Mouse (Mus musculus) kidney, adult 18-20 months (tissue): ENCODE measurements around the gene Cacng3.

Experiments
- DNase-seq: peaks from one replicate; pipeline ENCODE4 v3.0.0; 2021

The Cacng3 gene

GRCm38 (mm10) chr7:122723358-122723876 is 53.1 kb downstream of the Cacng3 start:
- DNase-seq: no peak

GRCm38 (mm10) chr7:122726376-122726775 is 56.1 kb downstream of the Cacng3 start:
- DNase-seq: no peak

- no peak for DNase-seq
Observed at GRCm38 (mm10) chr7:122728186-122728585, 57.9 kb downstream of the Cacng3 start.

GRCm38 (mm10) chr7:122728846-122729245 is 58.6 kb downstream of the Cacng3 start:
- peak; percentile 32 for DNase-seq

GRCm38 (mm10) chr7:122735323-122735722 is 65.0 kb downstream of the Cacng3 start:
- DNase-seq: no peak

- DNase-seq: no peak
Observed at GRCm38 (mm10) chr7:122738541-122738940, 68.2 kb downstream of the Cacng3 start.

- no peak for DNase-seq
Observed at GRCm38 (mm10) chr7:122740663-122741062, 70.4 kb downstream of the Cacng3 start.

- no peak for DNase-seq
Observed at GRCm38 (mm10) chr7:122755920-122756603, 85.8 kb downstream of the Cacng3 start.

- DNase-seq: no peak
Observed at GRCm38 (mm10) chr7:122758645-122759044, 88.4 kb downstream of the Cacng3 start.

- no peak for DNase-seq
Observed at GRCm38 (mm10) chr7:122764506-122764905, 94.2 kb downstream of the Cacng3 start.

GRCm38 (mm10) chr7:122768292-122769020 is 98.2 kb downstream of the Cacng3 start:
- DNase-seq: no peak

GRCm38 (mm10) chr7:122779601-122780000 is 109.3 kb downstream of the Cacng3 start:
- no peak for DNase-seq

- no peak for DNase-seq
Observed at GRCm38 (mm10) chr7:122789929-122790328, 119.6 kb downstream of the Cacng3 start.

- peak; percentile 27 for DNase-seq
Observed at GRCm38 (mm10) chr7:122793655-122794346, 123.5 kb downstream of the Cacng3 start.

- no peak for DNase-seq
Observed at GRCm38 (mm10) chr7:122795140-122795539, 124.8 kb downstream of the Cacng3 start.

GRCm38 (mm10) chr7:122800821-122801220 is 130.5 kb downstream of the Cacng3 start:
- DNase-seq: no peak

- peak; percentile 72 for DNase-seq
Observed at GRCm38 (mm10) chr7:122803839-122804496, 133.7 kb downstream of the Cacng3 start.

GRCm38 (mm10) chr7:122806531-122806930 is 136.2 kb downstream of the Cacng3 start:
- no peak for DNase-seq

- no peak for DNase-seq
Observed at GRCm38 (mm10) chr7:122813724-122814123, 143.4 kb downstream of the Cacng3 start.

- no peak for DNase-seq
Observed at GRCm38 (mm10) chr7:122817565-122817964, 147.3 kb downstream of the Cacng3 start.
